Mouse (Mus musculus): ENCODE data around the gene Khdrbs2.

GRCm38 (mm10) chr1:32339108-32339507 lies 166.6 kb downstream of the Khdrbs2 start:
- no peak for TF ChIP-seq CTCF (IDR thresholded peaks at IDR 0.05; ENCODE audit: control insufficient read depth, insufficient read depth, insufficient read length)
- TF ChIP-seq FOSL1 (IDR thresholded peaks at IDR 0.05; ENCODE audit: insufficient read depth, low read length, poor library complexity, severe bottlenecking) = no peak
- no peak for TF ChIP-seq MAX (IDR thresholded peaks at IDR 0.05)
- no peak for TF ChIP-seq USF1 (IDR thresholded peaks at IDR 0.05; ENCODE audit: low read depth)
- no peak for TF ChIP-seq CEBPB (IDR thresholded peaks at IDR 0.05; ENCODE audit: low read depth)
